Mouse (Mus musculus) kidney, adult 2 months (tissue): ENCODE measurements around the gene Pogk.

ENCODE experiments used
- CTCF ChIP-seq: fragments of 200-500 bp; conservative IDR thresholded peaks from 2 replicates; pipeline ENCODE4 v1.5.1; 2011; ENCODE audit warnings: low read depth, mild to moderate bottlenecking, control low read depth, low read length, moderate library complexity, mixed read lengths; ENCODE audit not compliant: insufficient read depth, insufficient read length
- POLR2A ChIP-seq: fragments of 200-500 bp; IDR thresholded peaks from one replicate; pipeline ENCODE4 v1.6.1; 2011; ENCODE audit warnings: low read depth, low read length, control low read depth

- TF ChIP-seq POLR2A (no peak), CTCF (no peak)
Observed at GRCm38 (mm10) chr1:166349341-166349740, 60.3 kb downstream of the Pogk start.
